Mouse (Mus musculus) spleen, adult 2 months (tissue): ENCODE data around the gene Gm16253.

Source experiments
- CTCF ChIP-seq: fragments of 200-500 bp; IDR thresholded peaks from 2 replicates; pipeline ENCODE4 v1.5.1; 2011; ENCODE audit warnings: mild to moderate bottlenecking, inconsistent platforms; ENCODE audit not compliant: insufficient read depth, insufficient read length, insufficient replicate concordance; ENCODE audit errors: extremely low read depth
- POLR2A ChIP-seq: fragments of 200-500 bp; IDR thresholded peaks from 2 replicates; pipeline ENCODE4 v1.6.1; 2011; ENCODE audit warnings: low read depth, low read length, inconsistent platforms

GRCm38 (mm10) chr3:96576005-96576658 lies 652 bp upstream of the Gm16253 start:
- TF ChIP-seq CTCF, result no peak
- TF ChIP-seq POLR2A, result no peak
